Mouse (Mus musculus) small intestine, adult 2 months (tissue): ENCODE data around the gene Ssh2.
"Not testable (repeated sequence)": the region's sequence is repeated elsewhere in the genome, so short reads cannot be mapped to it uniquely, and the experiment has no call there.

Experiments
- CTCF ChIP-seq: fragments of 200-500 bp; IDR thresholded peaks from 2 replicates; pipeline ENCODE4 v1.5.1; 2012; ENCODE audit warnings: low read depth, mild to moderate bottlenecking, control low read depth, inconsistent platforms, low read length, moderate library complexity, mixed read lengths; ENCODE audit not compliant: insufficient replicate concordance, insufficient read length; ENCODE audit errors: extremely low read depth
- POLR2A ChIP-seq: fragments of 200-500 bp; IDR thresholded peaks from 2 replicates; pipeline ENCODE4 v1.6.1; 2012; ENCODE audit warnings: low read depth, mild to moderate bottlenecking, control low read depth, inconsistent platforms, low read length, moderate library complexity

DNA sequence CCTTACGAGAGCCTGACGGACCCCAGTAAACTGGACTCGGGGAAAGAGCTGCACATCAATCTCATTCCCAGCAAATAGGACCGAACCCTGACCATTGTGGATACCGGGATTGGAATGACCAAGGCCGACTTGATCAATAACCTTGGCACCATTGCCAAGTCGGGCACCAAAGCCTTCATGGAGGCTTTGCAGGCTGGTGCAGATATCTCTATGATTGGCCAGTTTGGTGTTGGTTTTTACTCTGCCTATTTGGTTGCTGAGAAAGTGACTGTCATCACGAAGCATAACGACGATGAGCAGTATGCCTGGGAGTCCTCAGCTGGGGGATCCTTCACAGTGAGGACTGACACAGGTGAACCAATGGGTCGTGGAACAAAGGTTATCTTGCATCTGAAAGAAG, 77.6 kb downstream of the Ssh2 start:
- TF ChIP-seq POLR2A, CTCF: not testable (repeated sequence)
